Mouse (Mus musculus): ENCODE results near the gene Ttc27. TPM values are rescaled to one million over a fixed set of nuclear protein-coding genes. Genes with fewer than 3 reads are reported as not detected.

Ttc27 gene
- total and polyA plus RNA-seq, 3 experiments = 52.9 to 92.9 (median 70.3) TPM

GRCm38 (mm10) chr17:74668010-74668409 is 49.5 kb upstream of the Ttc27 start:
- H3K27me3 ChIP-seq (replicated peaks) = no peaks in the 10 kb centered on the region
- H3K36me3 ChIP-seq (replicated peaks in 1 of 2; ENCODE audit: control insufficient read depth in 1 of 2, insufficient read depth in 1 of 2, low read length in 1 of 2) = peaks cover 32 to 77% of the 10 kb centered on the region in 2 experiments
- in situ Hi-C loops (cut with MboI; ENCODE audit: low pct_ligation_motif_present, low pct_unique_long_range_greater_than_20kb, low sequenced_read_pairs) = no loop called here
- H3K27ac ChIP-seq (ENCODE audit: insufficient read depth, low read depth) = no peak overlapping the region
- H3K4me3 ChIP-seq (replicated peaks in 1 of 3; ENCODE audit: low read depth in 2 of 3, low read length in 2 of 3, poor library complexity in 1 of 3) = no peak overlapping the region
- peaks cover 0 to 6% of the 10 kb centered on the region in 2 experiments; a peak in 1 of 4 replicates for H3K4me1 ChIP-seq (ENCODE audit: control insufficient read depth in 1 of 2, insufficient read depth in 2 of 2)
- H3K79me2 ChIP-seq (replicated peaks; ENCODE audit: control insufficient read depth, extremely low read depth, insufficient read depth, poor library complexity, severe bottlenecking) = no peaks in the 10 kb centered on the region
- peak; percentile 2 for DNase-seq (ENCODE audit: extremely low read depth)
- H3K4me2 ChIP-seq (ENCODE audit: insufficient read depth, low read depth, poor library complexity, severe bottlenecking) = no peak overlapping the region; the same call in 1 of the 2 replicates
- H3K9ac ChIP-seq (ENCODE audit: insufficient read depth, low read depth) = no peak overlapping the region
- H3K9me3 ChIP-seq (replicated peaks; ENCODE audit: low read length) = no peaks in the 10 kb centered on the region
- TF ChIP-seq JUN (IDR thresholded peaks at IDR 0.05; ENCODE audit: insufficient read depth, low read depth, low read length) (peak; percentile 9; the same call in 1 of the 2 replicates), MXI1 (IDR thresholded peaks at IDR 0.05; ENCODE audit: low read depth, low read length) (no peak), POLR2AphosphoS2 (IDR thresholded peaks at IDR 0.05; ENCODE audit: low read depth, low read length) (no peak), JUND (conservative IDR thresholded peaks at IDR 0.05; ENCODE audit: low read depth, low read length) (0 out of 2 replicates have a peak, but pooled peaks have one; percentile 23), CHD2 (IDR thresholded peaks at IDR 0.05; ENCODE audit: low read length) (no peak), IRF4 (IDR thresholded peaks at IDR 0.05; ENCODE audit: low read depth, low read length) (peak; percentile 62), EP300 (IDR thresholded peaks at IDR 0.05; ENCODE audit: low read length) (0 out of 2 replicates have a peak, but pooled peaks have one; percentile 25), HCFC1 (IDR thresholded peaks at IDR 0.05; ENCODE audit: low read depth, low read length) (no peak)
- dilution Hi-C loops (cut with MboI; ENCODE audit: extremely low pct_ligation_motif_present, extremely low pct_unique_long_range_greater_than_20kb, low sequenced_read_pairs) = no loop called here

- peaks cover 2% of the 10 kb centered on the region; the same call in 1 of the 2 replicates for H3K79me2 ChIP-seq (replicated peaks; ENCODE audit: control insufficient read depth, extremely low read depth, insufficient read depth, poor library complexity, severe bottlenecking)
- H3K4me1 ChIP-seq (ENCODE audit: control insufficient read depth in 1 of 2, insufficient read depth in 2 of 2) = peaks cover 0 to 6% of the 10 kb centered on the region in 2 experiments; a peak in 1 of 4 replicates
- TF ChIP-seq ELF1 (IDR thresholded peaks at IDR 0.05; ENCODE audit: low read depth, low read length) = no peak
- no peak for TF ChIP-seq MEF2A (IDR thresholded peaks at IDR 0.05; ENCODE audit: borderline replicate concordance, low read depth, low read length)
- no peak for TF ChIP-seq USF1 (IDR thresholded peaks at IDR 0.05; ENCODE audit: low read depth, low read length)
- no peak overlapping the region for H3K4me2 ChIP-seq (ENCODE audit: insufficient read depth, low read depth, poor library complexity, severe bottlenecking)
- no peak overlapping the region for H3K27ac ChIP-seq (ENCODE audit: insufficient read depth, low read depth)
- no peak overlapping the region for H3K9ac ChIP-seq (ENCODE audit: insufficient read depth, low read depth)
- no peak overlapping the region for H3K4me3 ChIP-seq (replicated peaks in 1 of 3; ENCODE audit: low read depth in 2 of 3, low read length in 2 of 3, poor library complexity in 1 of 3)
- no peak for DNase-seq (ENCODE audit: extremely low read depth)
- no peaks in the 10 kb centered on the region for H3K9me3 ChIP-seq (replicated peaks; ENCODE audit: low read length)
- peaks cover 31 to 74% of the 10 kb centered on the region in 2 experiments for H3K36me3 ChIP-seq (replicated peaks in 1 of 2; ENCODE audit: control insufficient read depth in 1 of 2, insufficient read depth in 1 of 2, low read length in 1 of 2)
- no peaks in the 10 kb centered on the region for H3K27me3 ChIP-seq (replicated peaks)
- in situ Hi-C loops (cut with MboI; ENCODE audit: low pct_ligation_motif_present, low pct_unique_long_range_greater_than_20kb, low sequenced_read_pairs) (no loop called here), dilution Hi-C loops (cut with MboI; ENCODE audit: extremely low pct_ligation_motif_present, extremely low pct_unique_long_range_greater_than_20kb, low sequenced_read_pairs) (no loop called here)
These were observed 47.5 kb upstream of the Ttc27 start for GRCm38 (mm10) chr17:74670031-74670430.

GRCm38 (mm10) chr17:74672446-74672845 is 45.1 kb upstream of the Ttc27 start:
- no peak overlapping the region for H3K9ac ChIP-seq (ENCODE audit: insufficient read depth, low read depth)
- TF ChIP-seq ETS1 (conservative IDR thresholded peaks at IDR 0.05; ENCODE audit: low read depth, low read length) (no peak), CHD1 (IDR thresholded peaks at IDR 0.05; ENCODE audit: low read depth, low read length) (no peak), IRF4 (IDR thresholded peaks at IDR 0.05; ENCODE audit: low read depth, low read length) (no peak), SIN3A (IDR thresholded peaks at IDR 0.05; ENCODE audit: low read length) (no peak), NELFE (IDR thresholded peaks at IDR 0.05; ENCODE audit: low read depth, low read length) (no peak), RAD21 (IDR thresholded peaks at IDR 0.05; ENCODE audit: low read depth, low read length) (no peak), ZMIZ1 (IDR thresholded peaks at IDR 0.05; ENCODE audit: low read depth, low read length) (no peak), HCFC1 (IDR thresholded peaks at IDR 0.05; ENCODE audit: low read depth, low read length) (no peak), MAFK (IDR thresholded peaks at IDR 0.05; ENCODE audit: insufficient replicate concordance, low read length) (no peak), UBTF (IDR thresholded peaks at IDR 0.05; ENCODE audit: low read depth, low read length) (no peak), ELF1 (IDR thresholded peaks at IDR 0.05; ENCODE audit: low read depth, low read length) (no peak), JUND (conservative IDR thresholded peaks at IDR 0.05; ENCODE audit: low read depth, low read length) (no peak), MEF2A (IDR thresholded peaks at IDR 0.05; ENCODE audit: borderline replicate concordance, low read depth, low read length) (no peak), ZC3H11A (IDR thresholded peaks at IDR 0.05; ENCODE audit: low read depth, low read length) (no peak), GABPA (IDR thresholded peaks at IDR 0.05; ENCODE audit: insufficient replicate concordance, low read depth, low read length) (no peak), PAX5 (IDR thresholded peaks at IDR 0.05; ENCODE audit: low read length) (no peak), CTCF (conservative IDR thresholded peaks at IDR 0.05 in 1 of 2, IDR thresholded peaks at IDR 0.05 in 1 of 2; ENCODE audit: low read depth in 2 of 2, low read length in 2 of 2) (no peak)
- in situ Hi-C loops (cut with MboI; ENCODE audit: low pct_ligation_motif_present, low pct_unique_long_range_greater_than_20kb, low sequenced_read_pairs) = no loop called here
- no peaks in the 10 kb centered on the region for H3K27me3 ChIP-seq (replicated peaks)
- dilution Hi-C loops (cut with MboI; ENCODE audit: extremely low pct_ligation_motif_present, extremely low pct_unique_long_range_greater_than_20kb, low sequenced_read_pairs) = no loop called here
- H3K27ac ChIP-seq (ENCODE audit: insufficient read depth, low read depth) = no peak overlapping the region
- no peak for DNase-seq (ENCODE audit: extremely low read depth)
- no peaks in the 10 kb centered on the region for H3K9me3 ChIP-seq (replicated peaks; ENCODE audit: low read length)
- peaks cover 44 to 81% of the 10 kb centered on the region in 2 experiments for H3K36me3 ChIP-seq (replicated peaks in 1 of 2; ENCODE audit: control insufficient read depth in 1 of 2, insufficient read depth in 1 of 2, low read length in 1 of 2)
- peaks cover 0 to 3% of the 10 kb centered on the region in 2 experiments; a peak in 1 of 4 replicates for H3K4me1 ChIP-seq (ENCODE audit: control insufficient read depth in 1 of 2, insufficient read depth in 2 of 2)
- peaks cover 2% of the 10 kb centered on the region; the same call in 1 of the 2 replicates for H3K79me2 ChIP-seq (replicated peaks; ENCODE audit: control insufficient read depth, extremely low read depth, insufficient read depth, poor library complexity, severe bottlenecking)
- H3K4me2 ChIP-seq (ENCODE audit: insufficient read depth, low read depth, poor library complexity, severe bottlenecking) = no peak overlapping the region
- no peak overlapping the region for H3K4me3 ChIP-seq (replicated peaks in 1 of 3; ENCODE audit: low read depth in 2 of 3, low read length in 2 of 3, poor library complexity in 1 of 3)

Measured in CH12.LX (cell line).